Mouse (Mus musculus) R1 (cell line): Measurements from ENCODE around the gene Nipbl.
"Not testable (repeated sequence)": the region's sequence is repeated elsewhere in the genome, so short reads cannot be mapped to it uniquely, and the experiment has no call there.

ENCODE experiments used
- DNase-seq: peaks from one replicate; pipeline ENCODE4 v3.0.0-alpha.2; 2018; ENCODE audit warnings: low read depth, low spot score

Nipbl gene

DNA sequence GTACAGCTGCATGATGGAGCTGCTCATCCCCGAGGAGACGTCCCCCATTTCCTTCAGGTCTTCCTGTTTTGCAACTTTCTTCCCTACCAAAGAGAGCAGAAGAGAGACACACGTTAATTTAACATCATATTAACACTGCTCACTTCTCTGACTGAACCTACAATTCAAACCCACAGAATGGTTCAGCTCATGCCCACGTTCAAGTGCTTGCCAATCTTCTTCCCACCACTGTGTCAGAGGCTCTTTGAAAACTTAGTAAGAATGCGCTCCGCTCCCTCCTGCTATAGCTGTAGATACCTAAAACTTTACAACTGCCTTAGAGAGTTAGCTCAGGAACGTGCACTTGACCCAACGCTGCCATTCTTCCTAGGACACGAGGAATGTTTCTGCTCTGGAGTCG lies 141.3 kb downstream of the Nipbl start:
- no peak for DNase-seq

DNA sequence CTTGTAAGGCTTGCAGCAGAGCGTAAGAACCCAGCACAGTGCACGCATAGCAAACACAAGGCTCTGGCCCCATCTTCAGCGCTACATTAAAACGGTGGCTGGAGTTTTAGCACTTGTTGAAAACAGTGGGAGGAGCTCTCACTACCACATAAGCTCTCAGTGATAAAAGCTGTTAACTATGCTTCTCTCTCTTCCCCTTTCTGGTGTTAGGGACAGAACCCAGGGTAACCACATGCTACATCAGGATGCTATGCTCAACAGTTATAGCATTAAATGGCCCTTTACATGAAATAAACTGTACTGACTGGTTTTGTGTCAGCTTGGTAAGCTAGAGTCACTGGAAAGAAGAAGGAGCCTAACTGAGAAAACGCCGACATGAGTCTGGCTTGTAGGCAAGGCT lies 150.1 kb downstream of the Nipbl start:
- DNase-seq, result no peak

DNA sequence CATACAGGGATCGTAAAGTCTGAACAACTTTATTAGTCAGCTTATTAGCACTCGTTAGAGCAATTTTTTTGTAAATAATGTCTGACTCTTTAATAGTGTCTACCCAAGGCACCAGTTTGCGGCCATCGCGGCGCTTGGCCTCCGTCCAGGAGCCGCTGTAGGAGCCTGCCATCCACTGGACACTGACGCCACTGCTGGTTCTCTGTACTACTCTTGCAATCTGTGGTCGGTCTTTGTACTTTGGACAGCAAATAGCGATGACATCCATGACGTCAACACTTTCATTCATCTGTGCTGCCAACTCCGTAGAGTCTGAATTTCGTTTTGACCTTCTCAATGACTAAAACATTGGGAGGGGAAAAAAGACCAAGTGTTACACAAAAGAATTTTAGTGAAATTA lies 153.0 kb downstream of the Nipbl start:
- DNase-seq, result peak; percentile 44

DNA sequence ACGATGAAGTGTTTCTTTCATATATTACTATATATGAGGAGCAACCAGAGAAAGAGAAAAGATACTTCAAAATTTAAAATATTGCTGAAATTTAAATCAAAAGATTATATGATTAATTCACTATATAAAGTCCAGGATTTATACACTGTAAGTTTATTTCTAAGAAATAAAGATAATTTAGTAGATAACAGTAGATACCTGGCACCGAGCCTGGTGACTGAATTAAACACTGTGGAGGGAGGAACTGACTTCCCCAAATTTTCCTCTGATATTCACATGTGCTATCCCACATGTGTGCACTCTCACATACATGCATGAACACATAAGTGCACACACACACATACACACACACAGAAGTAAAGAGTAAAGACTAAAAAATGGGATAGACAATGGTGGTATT lies 162.1 kb downstream of the Nipbl start:
- DNase-seq, result no peak

DNA sequence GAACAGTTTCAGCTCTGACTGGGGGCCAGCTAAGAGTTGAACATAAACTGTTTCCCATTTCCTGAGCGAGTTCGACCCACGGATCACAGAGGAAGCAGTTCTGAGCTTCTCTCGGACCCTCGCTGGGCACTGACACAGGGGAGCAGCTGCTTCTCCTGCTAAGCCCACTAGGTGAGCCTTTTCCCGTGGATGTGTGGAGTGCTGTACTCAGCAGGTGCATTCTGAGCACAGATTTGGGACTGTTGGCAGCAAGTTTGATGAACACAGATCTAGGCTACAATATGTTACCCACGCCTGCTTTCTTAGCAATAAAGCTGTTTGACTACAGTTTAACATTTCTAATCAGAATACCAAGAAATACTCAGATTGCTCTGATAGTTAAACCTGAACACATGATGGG lies 162.6 kb downstream of the Nipbl start:
- DNase-seq, result no peak

DNA sequence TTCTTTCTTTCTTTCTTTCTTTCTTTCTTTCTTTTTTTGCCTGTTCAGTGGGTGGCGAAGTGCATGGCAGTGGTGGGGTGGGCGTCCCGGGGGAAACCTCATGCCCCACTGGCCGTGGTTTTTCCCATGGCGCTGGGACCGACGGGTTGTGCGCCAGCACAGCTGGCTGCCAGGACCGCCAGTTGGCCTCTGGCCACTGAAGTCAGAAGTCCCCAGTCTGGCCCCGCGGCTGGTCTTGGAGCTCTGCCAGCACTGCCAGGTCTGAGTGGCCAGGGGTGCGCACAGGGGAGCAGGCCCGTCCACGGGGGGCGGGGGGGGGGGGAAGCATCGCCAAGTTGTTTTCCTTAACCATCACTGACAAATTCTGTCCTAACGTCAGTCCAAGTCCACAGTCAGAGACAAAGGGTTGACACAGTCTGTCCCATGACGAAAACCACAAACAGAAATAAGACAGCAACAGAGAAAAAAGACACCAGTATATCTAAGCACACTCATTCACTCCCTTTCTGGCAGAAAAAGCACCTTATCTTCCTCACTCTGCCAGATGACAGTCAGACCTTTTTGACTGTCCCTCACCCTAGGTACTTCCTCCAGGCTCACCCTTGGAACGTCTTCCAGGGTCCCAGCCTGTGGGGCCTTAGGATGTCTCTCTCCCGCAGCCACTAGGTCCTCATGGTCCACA lies 164.2 kb downstream of the Nipbl start:
- no peak for DNase-seq

DNA sequence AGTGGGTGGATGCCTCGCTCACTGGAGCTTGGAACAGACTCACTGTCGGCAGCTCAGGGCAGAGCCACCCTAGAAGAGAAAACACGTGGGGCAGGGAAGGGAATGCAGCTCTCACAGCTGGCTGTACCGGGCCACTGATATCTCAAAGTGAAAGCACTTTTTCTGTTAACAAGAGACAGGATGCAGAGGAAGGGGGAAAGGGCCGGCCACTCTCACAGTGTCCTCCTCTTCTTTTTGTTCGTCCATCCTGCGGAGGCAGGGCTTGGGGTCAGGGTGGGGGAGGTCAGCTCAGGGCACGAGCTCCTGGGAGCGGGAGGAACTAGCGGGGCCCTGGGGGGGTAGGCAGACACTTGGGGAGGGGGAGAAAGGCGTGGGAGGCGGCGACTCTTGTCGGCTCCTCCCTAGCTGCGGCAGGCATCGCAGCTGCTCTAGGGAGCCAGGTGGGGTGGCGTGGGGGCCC lies 164.9 kb downstream of the Nipbl start:
- DNase-seq, result no peak

DNA sequence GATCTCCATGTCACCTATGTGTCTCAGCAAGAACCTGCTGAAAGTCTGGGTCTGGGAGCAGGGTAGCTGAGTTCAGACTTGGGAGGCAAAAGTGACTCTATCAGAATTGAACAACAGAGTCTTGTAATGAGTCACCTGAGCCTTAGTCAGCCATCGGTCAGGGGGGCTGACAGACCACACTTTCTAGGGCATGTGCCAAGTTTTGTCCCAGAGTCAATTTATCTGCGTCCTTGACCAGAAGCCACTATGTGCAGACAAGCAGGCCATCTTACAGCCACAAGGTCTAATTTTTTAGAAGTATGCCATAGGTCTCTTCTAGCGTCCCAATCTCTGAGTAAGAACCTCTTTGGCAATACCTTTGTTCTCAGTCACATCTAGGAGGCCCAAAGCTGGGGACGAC lies 166.3 kb downstream of the Nipbl start:
- not testable (repeated sequence) for DNase-seq

DNA sequence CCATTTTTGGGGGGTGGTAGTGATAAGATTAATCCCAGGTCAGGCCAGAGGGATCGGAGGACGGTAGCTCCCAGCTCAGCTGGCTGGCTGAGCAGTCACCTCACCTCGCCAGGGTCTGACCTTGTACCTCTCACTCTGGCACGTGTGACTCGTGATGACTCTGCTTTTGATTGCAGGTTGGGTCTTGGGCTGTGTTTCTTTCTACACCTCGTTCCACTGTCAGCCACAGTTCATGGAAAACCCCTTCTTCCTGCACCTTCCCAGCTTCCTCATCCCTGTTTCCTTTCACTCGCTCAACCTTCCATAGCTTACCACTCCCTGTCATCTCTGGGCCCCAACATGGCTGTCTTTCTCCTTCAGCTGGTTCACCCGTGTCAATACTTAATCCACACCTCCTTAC lies 172.3 kb downstream of the Nipbl start:
- DNase-seq, result no peak

DNA sequence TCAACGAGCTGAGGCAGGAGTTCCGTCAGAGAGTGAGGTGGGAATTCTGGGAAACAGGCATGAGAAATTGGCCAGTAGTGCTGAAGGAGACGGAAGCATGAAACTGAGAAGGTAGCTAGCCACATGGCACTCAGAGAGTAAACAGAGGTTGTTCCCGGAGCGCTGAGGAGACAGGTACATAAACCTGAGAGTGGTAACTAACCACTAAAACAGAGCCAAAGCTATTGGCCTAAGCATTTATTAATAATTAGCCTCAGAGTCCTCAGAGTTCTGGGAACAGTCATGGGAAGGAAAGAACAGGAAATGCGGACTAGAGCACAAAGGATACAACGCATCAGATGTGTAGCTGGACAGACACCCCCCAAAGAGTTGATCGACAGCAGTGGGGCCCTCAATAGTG lies 176.0 kb downstream of the Nipbl start:
- DNase-seq, result no peak

DNA sequence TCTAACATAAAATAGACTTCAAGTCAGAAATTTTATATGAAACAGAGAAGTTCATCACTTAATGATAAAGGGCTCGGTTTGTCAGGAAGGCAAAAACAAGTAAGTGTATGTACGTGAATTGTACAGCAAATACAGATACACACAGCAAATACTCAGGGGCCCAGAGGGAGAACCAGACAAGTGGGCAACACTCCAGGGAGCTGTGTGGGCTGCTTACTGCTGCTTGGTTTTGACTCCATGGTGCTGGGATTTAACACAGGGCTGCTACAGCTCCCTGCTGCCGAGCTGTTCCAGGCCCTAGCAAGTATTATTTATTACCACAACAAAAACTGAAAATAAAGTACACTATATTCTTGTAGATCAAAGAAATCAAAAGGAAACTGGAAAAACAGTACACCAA lies 177.1 kb downstream of the Nipbl start:
- DNase-seq, result no peak

DNA sequence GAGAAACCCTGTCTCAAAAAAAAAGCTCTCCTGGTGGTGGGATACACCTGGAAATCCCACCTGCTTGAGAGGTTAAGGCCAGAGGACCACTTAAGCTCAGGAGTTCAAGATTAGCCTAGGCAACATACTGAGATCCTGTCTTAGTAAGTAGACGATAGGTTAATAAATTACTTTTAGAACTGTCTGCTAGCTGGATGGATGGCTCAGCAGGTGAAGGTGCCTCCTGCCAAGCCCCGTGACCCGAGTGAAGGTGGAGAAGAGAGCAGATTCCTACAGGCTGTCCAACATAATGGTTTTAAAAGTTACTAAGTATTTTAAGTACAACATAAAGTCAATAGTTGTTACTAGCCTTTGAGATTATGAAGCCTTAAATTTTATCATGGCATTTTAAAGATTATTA lies 178.3 kb downstream of the Nipbl start:
- DNase-seq, result no peak
